Mouse (Mus musculus): ENCODE measurements at regions not wholly inside any gene's neighbourhood (a gene's known extent, or its start where the extent isn't known, plus 50 kb on each side); places are given as distances from the start of the nearest gene placed in this dataset.

GRCm38 (mm10) chr12:5428733-5429132 lies 53.3 kb upstream of the Klhl29 start:
- Histone ChIP-seq H3K36me3 (no peaks in the 10 kb centered on the region), H3K27ac (replicated peaks) (peak overlapping the region; percentile 37; the same call in 1 of the 2 replicates)
- peak; percentile 70; the same call in 1 of the 2 replicates for ATAC-seq (ENCODE audit: low FRiP score)

More at GRCm38 (mm10) chr12:5428733-5429132, 53.3 kb upstream of the Klhl29 start:
- WGBS: 66% methylated on average over 3 of the region's 3 CpGs
- Histone ChIP-seq H3K4me3 (replicated peaks) (no peak overlapping the region), H3K4me1 (0 out of 2 replicates have a peak, but pooled peaks cover 5% of the 10 kb centered on the region), H3K27me3 (replicated peaks) (no peaks in the 10 kb centered on the region), H3K9ac (replicated peaks) (no peak overlapping the region), H3K4me2 (no peak overlapping the region), H3K9me3 (replicated peaks) (no peaks in the 10 kb centered on the region)

Data from neural tube, embryonic 15.5 days (tissue).